ENCODE assay signal across 14 mouse cellular contexts in the genomic region with DNA sequence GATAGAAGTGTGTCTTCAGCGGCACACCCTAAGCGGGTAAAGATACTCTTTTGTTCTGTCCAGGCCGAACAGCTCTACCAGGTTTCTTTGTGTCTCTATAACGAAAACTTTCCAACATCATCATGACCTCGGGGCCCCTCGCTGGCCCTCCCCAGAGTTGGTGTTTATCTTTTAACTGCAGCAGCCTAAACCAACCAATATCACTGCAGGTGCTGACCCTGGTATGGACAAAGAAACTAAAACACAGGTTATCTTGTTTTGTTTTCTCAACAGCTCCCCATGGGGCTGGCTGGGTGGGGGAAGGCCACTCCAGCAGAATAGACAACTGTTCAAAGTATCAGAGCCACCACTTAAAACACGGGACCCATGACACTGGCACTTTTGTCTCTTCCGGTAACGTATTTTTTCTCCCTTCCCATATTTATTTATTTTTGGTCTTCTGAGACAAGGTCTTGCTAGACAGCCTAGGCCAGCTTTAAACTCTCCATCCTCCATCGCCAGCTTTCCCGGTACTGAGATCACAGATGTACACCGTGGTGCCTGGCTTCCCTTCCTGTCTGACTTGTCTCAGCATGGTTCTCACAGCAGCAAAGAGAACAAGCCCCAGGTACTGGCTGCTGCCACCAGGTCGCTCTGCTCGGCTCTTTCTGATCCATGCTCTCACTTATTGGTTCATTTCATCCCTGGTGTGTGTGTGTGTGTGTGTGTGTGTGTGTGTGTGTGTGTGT.
A peak's percentile ranks its signal among the peaks of the same experiment; 100 is the strongest.
DNase-seq lines count a peak whose midpoint lies in the region; ATAC-seq and TF ChIP-seq lines count a peak whose summit lies in the region.
"Had no signal": no experiment of that assay in that cellular context is flagged by ENCODE, and none has a peak within 500 bp of the region (broad histone marks: within the 10 kb centered on the region; RNA-seq: fewer than 3 reads in every experiment).

No protein-coding gene starts in this region.

- no peaks in the 10 kb centered on the region for H3K36me3 ChIP-seq in forebrain, embryonic 14.5 days (ENCODE audit: control insufficient read depth, insufficient read depth, low read length)
- no peaks in the 10 kb centered on the region for H3K36me3 ChIP-seq in forebrain, embryonic 16.5 days (ENCODE audit: control insufficient read depth, insufficient read depth)
- H3K36me3 ChIP-seq in intestine, embryonic 15.5 days, result no peaks in the 10 kb centered on the region
- H3K36me3 ChIP-seq in intestine, postnatal 0 days (ENCODE audit: control insufficient read depth, insufficient read depth), result no peaks in the 10 kb centered on the region
- H3K36me3 ChIP-seq: limb, embryonic 13.5 days had no signal

- H3K9ac ChIP-seq in forebrain, embryonic 14.5 days (ENCODE audit: low read length), result no peak overlapping the region; the same call in 1 of the 2 replicates
- no peak overlapping the region for H3K9ac ChIP-seq in forebrain, embryonic 16.5 days (replicated peaks; ENCODE audit: low read depth, low read length)
- H3K9ac ChIP-seq in intestine, embryonic 15.5 days, result no peak overlapping the region
- no peak overlapping the region for H3K9ac ChIP-seq in intestine, postnatal 0 days (ENCODE audit: low read depth, low read length)
- H3K9ac ChIP-seq: limb, embryonic 13.5 days had no signal

- WGBS in forebrain, embryonic 14.5 days, result 65% methylated on average over 14 of the region's 14 CpGs
- 65% methylated on average over 14 of the region's 14 CpGs for WGBS in forebrain, embryonic 16.5 days
- 49% methylated on average over 14 of the region's 14 CpGs for WGBS in intestine, embryonic 15.5 days
- 55% methylated on average over 14 of the region's 14 CpGs for WGBS in intestine, postnatal 0 days

- H3K4me3 ChIP-seq in forebrain, embryonic 14.5 days (ENCODE audit: low read depth, low read length), result no peak overlapping the region
- no peak overlapping the region for H3K4me3 ChIP-seq in forebrain, embryonic 16.5 days (replicated peaks; ENCODE audit: low read length)
- no peak overlapping the region for H3K4me3 ChIP-seq in intestine, embryonic 15.5 days (replicated peaks)
- H3K4me3 ChIP-seq in intestine, postnatal 0 days (ENCODE audit: low read depth, low read length), result no peak overlapping the region
- H3K4me3 ChIP-seq: limb, embryonic 13.5 days had no signal

- no peak for DNase-seq in forebrain, embryonic 14.5 days (ENCODE audit: low spot score)
- peak; percentile 26 for DNase-seq in thymus, postnatal 14 days
- no peak for DNase-seq in thymus, adult 18-20 months
- peak; percentile 70 for DNase-seq in liver
- no peak for DNase-seq in testis, postnatal 14 days (ENCODE audit: low spot score)
- DNase-seq: adrenal gland, postnatal 25 days; cerebellum, postnatal 14 days; kidney, adult 9 months; lung, postnatal 4 days; right cerebral cortex, postnatal 14 days had no signal

- peaks cover 29% of the 10 kb centered on the region for H3K4me1 ChIP-seq in forebrain, embryonic 14.5 days (ENCODE audit: control insufficient read depth, insufficient read depth, low read length)
- H3K4me1 ChIP-seq in forebrain, embryonic 16.5 days (replicated peaks; ENCODE audit: control insufficient read depth, insufficient read depth, low read length), result peaks cover 20% of the 10 kb centered on the region
- H3K4me1 ChIP-seq in intestine, embryonic 15.5 days (replicated peaks), result peaks cover 8% of the 10 kb centered on the region
- H3K4me1 ChIP-seq in intestine, postnatal 0 days (replicated peaks; ENCODE audit: control insufficient read depth, insufficient read depth, low read length), result peaks cover 2% of the 10 kb centered on the region; the same call in 1 of the 2 replicates

- H3K9me3 ChIP-seq in forebrain, embryonic 14.5 days (replicated peaks; ENCODE audit: control insufficient read depth, low read length), result no peaks in the 10 kb centered on the region
- H3K9me3 ChIP-seq in forebrain, embryonic 16.5 days (ENCODE audit: control insufficient read depth, low read length), result no peaks in the 10 kb centered on the region
- H3K9me3 ChIP-seq in intestine, embryonic 15.5 days, result no peaks in the 10 kb centered on the region
- no peaks in the 10 kb centered on the region for H3K9me3 ChIP-seq in intestine, postnatal 0 days (ENCODE audit: control insufficient read depth)
- H3K9me3 ChIP-seq: limb, embryonic 13.5 days had no signal

- ATAC-seq in forebrain, embryonic 14.5 days, result no peak
- no peak for ATAC-seq in forebrain, embryonic 16.5 days
- no peak for ATAC-seq in intestine, embryonic 15.5 days
- ATAC-seq in intestine, postnatal 0 days, result no peak

- TF ChIP-seq CTCF in intestine, postnatal 0 days (IDR thresholded peaks at IDR 0.05; ENCODE audit: low read depth), result no peak

- H3K4me2 ChIP-seq in forebrain, embryonic 14.5 days (ENCODE audit: low read length), result no peak overlapping the region
- no peak overlapping the region for H3K4me2 ChIP-seq in forebrain, embryonic 16.5 days (ENCODE audit: low read length)
- no peak overlapping the region for H3K4me2 ChIP-seq in intestine, embryonic 15.5 days (replicated peaks)
- no peak overlapping the region for H3K4me2 ChIP-seq in intestine, postnatal 0 days (replicated peaks; ENCODE audit: low read depth)
- H3K4me2 ChIP-seq: limb, embryonic 13.5 days had no signal

- 0 out of 2 replicates have a peak overlapping the region, but pooled peaks have one; percentile 56 for H3K27ac ChIP-seq in forebrain, embryonic 14.5 days (ENCODE audit: low read depth, low read length)
- H3K27ac ChIP-seq in forebrain, embryonic 16.5 days (ENCODE audit: low read length), result no peak overlapping the region
- H3K27ac ChIP-seq in intestine, embryonic 15.5 days, result no peak overlapping the region
- H3K27ac ChIP-seq in intestine, postnatal 0 days (ENCODE audit: low read depth, low read length), result no peak overlapping the region
- H3K27ac ChIP-seq: limb, embryonic 13.5 days had no signal

- H3K27me3 ChIP-seq in forebrain, embryonic 14.5 days (replicated peaks; ENCODE audit: control insufficient read depth, insufficient read depth, low read length), result no peaks in the 10 kb centered on the region
- H3K27me3 ChIP-seq in forebrain, embryonic 16.5 days (replicated peaks; ENCODE audit: control insufficient read depth, insufficient read depth, low read length), result no peaks in the 10 kb centered on the region
- H3K27me3 ChIP-seq in intestine, embryonic 15.5 days (replicated peaks), result no peaks in the 10 kb centered on the region
- no peaks in the 10 kb centered on the region for H3K27me3 ChIP-seq in intestine, postnatal 0 days (replicated peaks; ENCODE audit: control insufficient read depth, insufficient read depth, low read length)
- H3K27me3 ChIP-seq: limb, embryonic 13.5 days had no signal

Comparison
In these comparisons a context has a peak if more than half of its experiments do, and no peak if none do; other contexts are left out.
1. DNase-seq: peak in thymus, postnatal 14 days (single experiment) and liver (single experiment); none in forebrain, embryonic 14.5 days (single experiment), thymus, adult 18-20 months (0 of 2) and testis, postnatal 14 days (single experiment).